Mouse (Mus musculus) layer of hippocampus, postnatal 25 days (tissue): ENCODE measurements around the gene Nanos3. TPM values are rescaled to one million over a fixed set of nuclear protein-coding genes. Genes with fewer than 3 reads are reported as not detected.

Source experiments
- DNase-seq, 2 experiments: peaks; one replicate each; pipeline ENCODE4 v3.0.0; 2022; ENCODE audit warnings: mixed read lengths in 2 of 2, low spot score in 1 of 2; ENCODE audit errors: extremely low spot score in 1 of 2
- total RNA-seq, 2 experiments: library from RNA; stranded (reverse); gene quantifications; 2 replicates each; pipeline ENCODE4 v1.2.3; 2021

The Nanos3 gene
- 1 to 10 TPM; 2.6 to 3.0 TPM for total RNA-seq

GRCm38 (mm10) chr8:84185117-84185516 lies at the start of gene Nanos3:
TSS of gene Nanos3 (minus strand) at chr8:84185217.
- no peak for DNase-seq

GRCm38 (mm10) chr8:84233055-84233454 lies 48.0 kb upstream of the Nanos3 start:
- DNase-seq, result no peak

GRCm38 (mm10) chr8:84230735-84231134 lies 45.7 kb upstream of the Nanos3 start:
- no peak for DNase-seq

- DNase-seq, result peak in 1 of 2 experiments; percentile 34
These were observed 38.5 kb upstream of the Nanos3 start for GRCm38 (mm10) chr8:84223322-84224029.

GRCm38 (mm10) chr8:84222566-84223165 lies 37.6 kb upstream of the Nanos3 start:
- peak in 1 of 2 experiments; percentile 29 for DNase-seq

GRCm38 (mm10) chr8:84220105-84220504 lies 35.1 kb upstream of the Nanos3 start:
- DNase-seq, result no peak

- no peak for DNase-seq
These were observed 33.1 kb upstream of the Nanos3 start for GRCm38 (mm10) chr8:84218143-84218542.

- DNase-seq, result no peak
These were observed 32.2 kb upstream of the Nanos3 start for GRCm38 (mm10) chr8:84217206-84217605.

GRCm38 (mm10) chr8:84213277-84213676 lies 28.3 kb upstream of the Nanos3 start:
- no peak for DNase-seq

- DNase-seq, result no peak
These were observed 27.0 kb upstream of the Nanos3 start for GRCm38 (mm10) chr8:84211881-84212563.

GRCm38 (mm10) chr8:84211202-84211601 lies 26.2 kb upstream of the Nanos3 start:
- no peak for DNase-seq

- peak; percentile 83 to 89 for DNase-seq
These were observed 25.3 kb upstream of the Nanos3 start for GRCm38 (mm10) chr8:84210167-84210791.

GRCm38 (mm10) chr8:84208381-84209380 lies 23.7 kb upstream of the Nanos3 start:
- DNase-seq, result no peak

- DNase-seq, result no peak
These were observed 22.8 kb upstream of the Nanos3 start for GRCm38 (mm10) chr8:84207811-84208210.

GRCm38 (mm10) chr8:84206666-84207065 lies 21.6 kb upstream of the Nanos3 start:
- no peak for DNase-seq

- no peak for DNase-seq
These were observed 20.1 kb upstream of the Nanos3 start for GRCm38 (mm10) chr8:84205073-84205472.

- DNase-seq, result no peak
These were observed 19.2 kb upstream of the Nanos3 start for GRCm38 (mm10) chr8:84203975-84204772.

GRCm38 (mm10) chr8:84202938-84203917 lies 18.2 kb upstream of the Nanos3 start:
- no peak for DNase-seq
